Mouse (Mus musculus) olfactory bulb, adult 2 months (tissue): ENCODE data around the gene Tspan18.

Experiments used
- CTCF ChIP-seq: fragments of 200-500 bp; IDR thresholded peaks from 2 replicates; pipeline ENCODE4 v1.5.1; 2012; ENCODE audit warnings: low read depth, mild to moderate bottlenecking, low read length, moderate library complexity; ENCODE audit not compliant: insufficient read depth
- POLR2A ChIP-seq: fragments of 200-500 bp; IDR thresholded peaks from 2 replicates; pipeline ENCODE4 v1.6.1; 2012; ENCODE audit warnings: mild to moderate bottlenecking, low read depth, low read length, moderate library complexity; ENCODE audit not compliant: insufficient read depth

- TF ChIP-seq CTCF = no peak
- no peak for TF ChIP-seq POLR2A
These were observed 171.0 kb downstream of the Tspan18 start for GRCm38 (mm10) chr2:93163317-93163716.
